Mouse (Mus musculus): ENCODE measurements around the gene Clk1. TPM values are rescaled to one million over a fixed set of nuclear protein-coding genes. Genes with fewer than 3 reads are reported as not detected.

Gene Clk1
- total RNA-seq (2021), result 100 to 1,000 TPM; 134 to 201 TPM
- long read RNA-seq, experiment 1, full-length matches to known transcripts, result 17 of 20 reads
- long read RNA-seq, experiment 1, partial matches to known transcripts, result 2 of 20 reads
- long read RNA-seq, experiment 1, other reads (novel, unspliced or antisense), result 1 of 20 reads
- long read RNA-seq, experiment 2, full-length matches to known transcripts, result 44 of 50 reads
- long read RNA-seq, experiment 2, partial matches to known transcripts, result 0 of 50 reads
- long read RNA-seq, experiment 2, other reads (novel, unspliced or antisense), result 6 of 50 reads

DNA sequence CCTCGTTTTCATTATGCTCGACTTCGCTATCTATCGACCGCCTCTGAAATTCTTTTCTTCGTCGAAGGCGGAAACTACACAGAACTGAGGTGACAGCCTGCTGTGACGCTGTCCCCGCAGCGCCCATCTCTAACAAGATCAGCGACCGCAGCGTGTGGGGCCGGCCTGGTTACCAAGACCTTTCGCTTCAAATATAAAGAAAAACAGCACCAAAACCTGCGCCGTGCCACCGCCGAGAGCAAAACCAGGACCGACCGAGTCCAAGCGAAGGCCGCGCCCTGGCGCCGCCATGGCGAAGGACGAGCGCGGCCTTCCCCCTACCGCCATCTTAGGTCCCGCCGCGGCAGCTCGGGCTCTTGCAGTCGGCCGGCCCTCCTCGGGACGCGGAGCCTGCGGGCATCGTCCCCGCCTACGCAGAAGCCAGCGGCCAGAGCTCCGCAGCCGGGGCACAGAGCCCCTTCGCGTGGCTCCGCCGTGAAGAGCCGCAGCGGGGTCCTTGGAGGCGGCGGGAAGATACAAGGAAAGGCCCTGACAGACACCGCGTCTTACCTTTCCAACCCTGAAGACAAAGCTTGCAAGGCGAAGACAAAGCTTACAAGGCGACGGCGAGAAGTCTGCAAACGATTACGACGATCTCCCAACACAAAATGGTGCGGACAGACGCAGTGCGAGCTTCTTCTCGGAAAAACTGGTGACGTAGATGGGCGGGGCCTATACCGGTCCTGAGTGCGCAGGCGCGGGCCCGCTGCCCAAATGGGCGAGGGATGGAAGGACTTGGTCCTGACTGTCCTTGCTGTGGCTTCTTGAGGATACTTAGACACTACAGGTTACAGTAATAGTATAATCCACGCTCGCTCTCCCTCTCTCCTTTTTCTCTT lies at the start of gene Clk1:
Clk1 (minus strand) TSS at position 696 of the 878 bp plus-strand sequence.
- DNase-seq (ENCODE audit: low spot score in 2 of 2), result peak; percentile 98 to 99

DNA sequence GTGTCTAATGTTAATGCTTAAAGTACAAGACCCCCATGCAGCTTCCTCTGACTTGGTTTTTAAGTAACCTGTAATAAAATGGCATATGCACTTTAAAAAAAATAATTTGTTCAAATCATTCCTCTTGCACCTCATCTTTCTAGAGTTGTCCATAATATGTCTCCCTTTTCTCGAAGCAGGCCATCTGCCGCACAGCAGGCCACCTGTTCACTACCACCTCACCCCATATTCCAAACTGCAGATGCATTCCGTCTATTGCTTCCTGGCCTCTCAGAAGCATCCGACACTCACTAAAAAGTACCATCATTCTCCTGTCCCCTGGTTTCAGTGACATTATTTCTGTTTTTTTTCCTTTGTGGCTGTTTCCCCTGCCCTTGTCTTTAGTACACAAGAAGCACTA lies 41.7 kb upstream of the Clk1 start:
- no peak for DNase-seq (ENCODE audit: low spot score in 2 of 2)

- DNase-seq (ENCODE audit: low spot score in 2 of 2), result no peak
Measured at GRCm38 (mm10) chr1:58465042-58465441, 41.2 kb upstream of the Clk1 start.

- no peak for DNase-seq (ENCODE audit: low spot score in 2 of 2)
Measured at GRCm38 (mm10) chr1:58463935-58464334, 40.1 kb upstream of the Clk1 start.

- no peak for DNase-seq (ENCODE audit: low spot score in 2 of 2)
Measured at GRCm38 (mm10) chr1:58460566-58460965, 36.7 kb upstream of the Clk1 start.

GRCm38 (mm10) chr1:58458867-58459266 lies 35.0 kb upstream of the Clk1 start:
- DNase-seq (ENCODE audit: low spot score in 2 of 2), result no peak

GRCm38 (mm10) chr1:58458175-58458574 lies 34.3 kb upstream of the Clk1 start:
- DNase-seq (ENCODE audit: low spot score in 2 of 2), result no peak

DNA sequence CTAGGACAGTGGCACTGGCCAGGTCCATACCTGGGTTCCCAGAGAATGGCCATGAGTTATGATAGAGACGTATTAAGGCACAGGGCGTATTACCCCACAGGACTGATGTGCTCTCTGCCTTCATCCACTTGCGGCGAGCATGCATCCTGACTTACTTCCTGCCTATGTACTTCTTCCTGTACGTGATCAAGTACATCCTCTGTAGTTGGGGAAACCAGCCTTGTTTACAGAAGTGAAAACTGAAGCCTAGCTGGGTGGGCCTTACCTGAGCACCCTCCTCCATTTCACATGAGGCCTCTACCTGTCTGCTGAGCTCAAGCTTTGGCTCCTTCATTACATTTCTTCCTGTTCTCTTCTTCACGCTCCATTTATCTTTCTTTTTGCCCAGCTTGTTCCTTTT lies 30.4 kb upstream of the Clk1 start:
- no peak for DNase-seq (ENCODE audit: low spot score in 2 of 2)

GRCm38 (mm10) chr1:58448396-58448795 lies 24.5 kb upstream of the Clk1 start:
- no peak for DNase-seq (ENCODE audit: low spot score in 2 of 2)

GRCm38 (mm10) chr1:58447766-58448165 lies 23.9 kb upstream of the Clk1 start:
- DNase-seq (ENCODE audit: low spot score in 2 of 2), result no peak

GRCm38 (mm10) chr1:58445861-58446260 lies 22.0 kb upstream of the Clk1 start:
- no peak for DNase-seq (ENCODE audit: low spot score in 2 of 2)

- DNase-seq (ENCODE audit: low spot score in 2 of 2), result peak; percentile 67 to 71
Measured at GRCm38 (mm10) chr1:58445143-58445722, 21.4 kb upstream of the Clk1 start, which contains the start of the genes Nif3l1 and Ppil3. Gene Nif3l1 (plus strand): TSS chr1:58445151. Gene Ppil3 (minus strand): TSS chr1:58445486.

GRCm38 (mm10) chr1:58444691-58445090 lies 20.8 kb upstream of the Clk1 start:
- DNase-seq (ENCODE audit: low spot score in 2 of 2), result no peak

- DNase-seq (ENCODE audit: low spot score in 2 of 2), result no peak
Measured at GRCm38 (mm10) chr1:58424551-58424950, 685 bp upstream of the Clk1 start.

DNA sequence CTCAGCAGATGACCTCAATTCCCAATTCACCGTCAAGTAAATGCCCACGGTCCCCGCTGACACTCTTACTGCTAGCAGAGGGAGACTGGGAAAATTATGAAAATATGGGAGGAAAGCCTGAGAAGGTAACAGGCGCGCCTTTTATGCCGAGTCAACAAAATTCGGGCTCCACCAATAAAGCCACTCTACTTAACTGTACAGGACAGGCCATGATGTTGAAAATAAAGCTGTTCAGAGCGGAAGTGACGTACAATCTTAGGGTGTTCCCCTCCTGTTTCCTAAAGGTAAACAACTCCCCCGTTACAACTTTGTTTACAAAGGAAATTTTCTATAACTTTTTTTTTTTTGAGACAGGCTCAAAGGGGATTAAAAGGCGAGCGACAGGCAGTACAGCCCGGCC lies 987 bp downstream of the Clk1 start:
- DNase-seq (ENCODE audit: low spot score in 2 of 2), result no peak

GRCm38 (mm10) chr1:58420961-58421360 lies 2.9 kb downstream of the Clk1 start:
- DNase-seq (ENCODE audit: low spot score in 2 of 2), result no peak

DNA sequence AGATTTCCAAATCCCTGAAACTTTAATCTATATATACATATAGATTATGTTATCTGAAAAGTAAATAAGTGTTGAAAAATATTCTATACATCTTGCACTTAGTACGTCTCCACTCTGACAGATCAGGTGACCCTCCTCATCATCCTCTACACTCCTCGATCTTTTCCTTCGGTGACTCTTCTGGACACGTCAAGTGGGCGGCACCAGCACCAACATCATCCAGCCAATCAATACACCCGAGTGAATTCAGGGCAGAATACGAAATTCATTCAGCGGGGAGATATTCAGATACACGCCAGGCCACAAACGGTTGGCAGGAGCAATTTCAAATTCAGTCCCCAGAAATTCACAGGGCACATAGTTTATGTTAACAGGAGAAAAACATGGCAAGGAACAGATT lies 3.8 kb downstream of the Clk1 start:
- DNase-seq (ENCODE audit: low spot score in 2 of 2), result no peak

DNA sequence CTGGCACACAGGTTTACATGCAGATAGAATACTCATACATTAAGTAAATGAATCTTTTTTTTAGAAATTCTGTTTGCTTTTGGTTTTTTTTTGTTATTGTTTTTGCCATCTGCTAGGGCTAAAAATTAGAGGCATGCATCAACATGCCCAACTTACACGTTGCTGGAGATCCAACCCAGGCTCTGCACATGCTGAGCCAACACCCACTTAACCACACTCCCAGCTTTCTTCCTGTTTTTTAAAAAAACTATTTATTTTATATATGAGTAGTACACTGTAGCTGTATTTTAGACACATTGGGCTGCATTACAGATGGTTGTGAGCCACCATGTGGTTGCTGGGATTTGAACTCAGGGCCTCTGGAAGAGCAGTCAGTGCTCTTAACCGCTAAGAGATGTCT lies 7.8 kb downstream of the Clk1 start:
- DNase-seq (ENCODE audit: low spot score in 2 of 2), result no peak

- DNase-seq (ENCODE audit: low spot score in 2 of 2), result no peak
Measured at GRCm38 (mm10) chr1:58415442-58415841, 8.4 kb downstream of the Clk1 start.

GRCm38 (mm10) chr1:58410776-58411175 lies 13.1 kb downstream of the Clk1 start:
- DNase-seq (ENCODE audit: low spot score in 2 of 2), result no peak

- DNase-seq (ENCODE audit: low spot score in 2 of 2), result no peak
Measured at GRCm38 (mm10) chr1:58410198-58410588, 13.7 kb downstream of the Clk1 start.

Measured in adrenal gland, adult 18-20 months (tissue).